Mouse (Mus musculus) retina, postnatal 7 days (tissue): Measurements from ENCODE around the gene Fsd2.

Experiments
- DNase-seq: peaks from one replicate; pipeline ENCODE4 v3.0.0-alpha.2; 2012; ENCODE audit warnings: low read depth, low spot score

Gene Fsd2

DNA sequence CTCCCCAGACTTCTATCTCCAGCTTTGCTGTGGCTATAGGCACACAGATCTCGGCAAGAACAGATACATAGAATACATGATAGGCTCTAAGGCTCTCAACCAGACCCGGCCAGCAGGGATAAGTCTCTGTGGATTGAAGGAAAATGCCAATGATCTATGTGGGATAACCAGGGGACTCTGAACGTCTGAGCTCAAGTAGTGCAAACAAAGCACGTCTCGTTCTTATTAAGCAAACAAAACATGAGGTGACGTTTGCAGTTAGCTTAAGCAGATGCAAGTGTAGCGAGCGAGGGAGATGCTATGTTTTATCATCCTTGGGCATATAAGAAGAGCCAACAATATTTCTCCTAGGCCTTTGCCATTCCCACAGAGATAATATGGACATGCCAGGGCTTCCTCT, 23.8 kb downstream of the Fsd2 start:
- DNase-seq = no peak

DNA sequence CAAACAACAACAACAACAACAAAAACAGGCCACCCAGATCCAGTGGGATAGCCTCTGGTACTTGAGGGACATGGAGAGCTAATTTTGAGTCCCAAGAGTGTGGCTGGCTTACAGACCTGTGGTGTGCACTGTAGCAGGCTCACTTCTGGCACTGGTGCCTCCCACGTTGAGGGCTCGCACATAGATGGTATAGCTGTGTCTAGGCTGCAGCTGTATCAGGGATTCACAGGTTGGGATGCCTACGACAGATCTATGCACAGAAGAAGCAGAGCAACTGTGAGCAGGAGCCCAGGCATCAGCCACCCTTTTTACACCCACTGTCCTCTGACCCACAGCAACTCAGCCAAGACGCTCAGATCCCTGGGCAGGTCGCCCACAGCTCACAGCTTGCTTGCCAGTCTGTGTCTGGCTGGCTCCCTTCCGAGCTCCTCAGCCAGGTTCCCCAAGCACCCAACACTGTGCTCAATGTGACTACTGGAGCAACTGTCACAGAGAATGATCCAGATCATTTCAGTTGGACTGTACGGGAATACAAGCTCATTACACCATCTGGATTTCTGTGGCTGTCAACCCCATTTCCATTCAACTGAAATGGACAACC, 24.7 kb downstream of the Fsd2 start:
- DNase-seq = no peak

DNA sequence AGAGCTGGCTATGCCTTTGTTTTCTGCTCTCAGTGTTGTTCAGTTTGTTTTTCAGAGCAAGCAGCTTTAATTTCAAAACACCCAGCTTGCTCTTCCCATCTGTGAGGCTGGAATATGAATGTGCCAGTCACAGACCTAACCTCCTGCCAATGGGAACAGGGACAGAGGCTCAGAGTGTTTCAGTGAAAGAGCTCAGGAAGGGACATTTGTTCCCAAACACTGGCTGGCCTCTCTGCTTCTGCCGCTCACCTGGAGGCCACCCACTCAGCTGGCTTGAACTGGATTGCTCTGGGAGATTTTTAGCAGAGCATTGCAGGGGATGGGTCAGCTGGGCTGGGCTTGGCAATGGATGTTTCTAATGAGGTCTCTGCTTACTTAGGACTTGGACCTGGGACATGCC, 25.7 kb downstream of the Fsd2 start:
- DNase-seq = no peak

DNA sequence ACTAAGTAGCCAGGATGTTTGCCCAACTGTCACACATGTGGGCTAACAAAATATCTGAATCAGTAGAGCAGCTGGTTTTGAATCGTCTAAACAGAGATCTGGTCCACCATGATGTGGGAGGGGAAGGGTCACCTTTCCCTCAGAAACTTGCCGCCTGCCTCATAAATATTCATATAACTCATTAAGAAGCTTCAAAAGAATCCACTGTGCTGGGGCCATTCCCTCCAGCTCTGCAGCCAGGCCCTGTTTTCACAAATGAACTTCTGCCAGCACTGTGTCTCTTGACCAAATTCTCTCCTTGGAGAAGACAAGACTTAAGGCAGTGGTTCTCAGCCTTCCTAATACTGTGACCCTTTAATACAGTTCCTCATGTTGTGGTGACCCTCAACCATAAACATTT, 27.2 kb downstream of the Fsd2 start:
- DNase-seq = no peak

DNA sequence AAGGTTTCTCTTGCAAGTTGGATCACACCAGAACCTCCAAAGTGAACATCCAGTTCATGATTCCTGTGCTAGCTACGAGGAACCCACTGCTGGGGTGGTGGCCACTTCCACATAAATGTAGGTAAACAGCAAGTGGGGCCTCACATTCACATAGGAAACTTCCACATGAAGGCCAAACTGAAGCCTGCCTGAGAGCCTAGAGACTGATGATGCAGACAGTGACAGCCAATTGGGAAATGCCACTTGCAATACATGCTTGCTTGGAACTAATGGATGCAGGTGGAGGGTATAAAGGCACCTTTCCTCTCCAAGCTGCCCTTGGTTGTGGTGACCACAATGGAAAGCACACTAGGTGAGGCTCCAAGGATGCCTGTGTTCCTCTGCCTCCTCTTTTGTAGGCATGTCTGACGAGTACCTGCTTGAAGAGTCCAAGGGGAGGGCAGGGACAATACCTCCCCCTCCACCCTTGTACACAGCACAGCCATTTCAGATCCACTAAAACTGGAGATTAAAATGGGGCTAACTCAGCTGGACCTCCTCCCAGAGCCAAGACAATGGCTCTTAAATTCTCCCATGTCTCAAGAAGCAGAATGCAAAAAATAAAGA, 28.6 kb downstream of the Fsd2 start:
- DNase-seq = no peak

DNA sequence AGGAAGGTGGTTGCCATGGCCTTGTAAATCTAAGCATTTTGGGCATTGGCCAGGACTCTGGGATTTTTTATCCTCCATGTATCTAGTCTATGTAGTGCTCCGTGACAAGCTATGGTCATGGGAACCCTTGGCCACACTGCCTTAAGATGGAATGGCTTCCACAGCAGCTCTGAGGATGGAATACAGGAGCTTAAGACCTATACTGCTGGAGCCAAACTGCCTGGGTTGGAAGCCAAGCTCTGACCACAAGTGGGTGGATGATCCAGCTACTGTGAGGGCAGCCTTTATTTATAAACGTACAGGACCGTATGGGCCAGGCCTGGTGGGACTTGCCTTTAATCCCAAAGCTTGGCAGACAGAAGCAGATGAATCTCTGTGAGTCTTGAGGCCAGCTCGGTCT, 30.3 kb downstream of the Fsd2 start:
- no peak for DNase-seq

DNA sequence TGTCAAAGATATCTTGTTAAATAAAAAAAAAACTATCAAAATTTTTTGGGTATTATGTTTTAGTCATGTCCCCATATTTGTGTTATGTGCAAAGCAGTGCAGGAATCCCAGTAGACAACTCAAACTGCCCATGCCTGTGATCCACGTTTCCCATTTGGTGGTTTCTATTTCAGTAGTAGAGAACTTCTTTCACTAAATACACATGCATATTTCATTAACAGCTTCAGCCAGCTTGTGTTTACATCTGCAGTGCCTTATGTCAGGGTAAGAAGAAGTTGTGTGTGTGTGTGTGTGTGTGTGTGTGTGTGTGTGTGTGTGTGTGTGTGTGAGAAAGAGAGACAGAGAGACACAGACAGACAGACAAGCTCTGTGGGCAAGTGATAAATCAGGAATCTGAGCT, 35.3 kb downstream of the Fsd2 start:
- DNase-seq = no peak

DNA sequence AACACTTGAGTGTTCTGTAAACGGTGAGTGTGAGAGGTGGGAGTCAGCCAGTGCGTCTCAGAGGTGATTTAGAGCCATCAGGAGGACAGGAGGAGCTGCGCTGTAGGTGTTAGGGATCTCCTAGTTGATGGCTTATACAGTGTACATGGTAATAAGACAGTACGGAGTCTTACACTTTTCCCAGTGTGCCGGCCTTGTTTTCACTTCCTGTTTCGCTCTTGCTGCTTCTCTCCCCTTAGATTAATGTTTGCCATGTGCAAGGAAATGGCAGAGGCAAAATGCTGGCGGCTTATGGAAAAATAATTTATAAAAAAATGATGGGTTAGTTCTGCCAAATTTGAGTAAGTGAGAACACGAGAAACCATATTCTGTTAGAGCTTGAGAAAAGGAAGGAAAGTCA, 37.8 kb downstream of the Fsd2 start:
- DNase-seq = no peak

DNA sequence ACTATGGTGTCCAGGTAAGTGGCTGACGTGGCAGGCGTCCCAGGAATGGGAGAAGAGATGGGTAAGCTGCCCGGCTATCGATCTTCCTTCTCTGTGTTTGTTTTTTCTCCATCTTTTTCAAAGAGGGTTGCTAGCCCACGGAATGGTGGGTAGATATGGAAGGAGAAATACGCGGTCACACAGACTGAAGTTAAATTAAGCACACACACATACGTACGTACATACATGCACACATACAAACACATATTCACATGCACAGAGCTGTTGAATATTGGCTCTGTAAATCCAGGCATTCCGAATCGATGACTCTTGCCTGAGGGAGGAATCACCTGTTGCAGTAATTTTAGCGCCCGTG, 43.1 kb downstream of the Fsd2 start:
- no peak for DNase-seq

DNA sequence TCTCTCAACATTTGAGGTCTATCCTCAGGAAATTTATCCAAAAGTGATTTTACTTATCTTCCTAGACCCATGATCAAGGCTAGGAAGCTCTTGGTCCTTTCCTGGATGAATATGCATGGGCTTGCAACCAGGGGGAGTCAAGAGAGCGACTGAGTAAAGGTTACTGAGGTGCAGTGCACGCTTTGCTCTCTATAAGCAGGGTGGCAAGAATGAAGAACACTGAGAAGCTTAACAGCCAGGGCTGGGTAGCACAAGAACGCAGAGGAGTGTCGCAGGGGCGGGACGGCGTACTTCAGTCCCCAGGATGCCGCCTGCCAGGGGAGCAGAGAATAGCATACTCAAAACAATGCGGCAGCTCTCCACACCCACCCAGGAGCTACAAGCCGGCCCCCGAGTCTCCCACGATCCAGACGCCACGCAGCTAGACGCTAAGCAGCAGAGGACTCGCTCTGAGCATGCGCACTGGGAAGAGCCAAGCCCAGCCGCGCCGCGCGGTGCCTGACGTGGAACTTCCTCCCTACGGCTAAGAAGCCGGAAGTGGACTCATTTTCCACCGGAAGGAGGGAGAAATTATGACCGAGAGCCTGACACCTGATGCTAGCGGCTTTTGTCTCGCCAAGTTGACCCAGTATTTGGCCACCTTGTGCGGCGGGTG, 43.6 kb downstream of the Fsd2 start:
- peak; percentile 93 for DNase-seq

DNA sequence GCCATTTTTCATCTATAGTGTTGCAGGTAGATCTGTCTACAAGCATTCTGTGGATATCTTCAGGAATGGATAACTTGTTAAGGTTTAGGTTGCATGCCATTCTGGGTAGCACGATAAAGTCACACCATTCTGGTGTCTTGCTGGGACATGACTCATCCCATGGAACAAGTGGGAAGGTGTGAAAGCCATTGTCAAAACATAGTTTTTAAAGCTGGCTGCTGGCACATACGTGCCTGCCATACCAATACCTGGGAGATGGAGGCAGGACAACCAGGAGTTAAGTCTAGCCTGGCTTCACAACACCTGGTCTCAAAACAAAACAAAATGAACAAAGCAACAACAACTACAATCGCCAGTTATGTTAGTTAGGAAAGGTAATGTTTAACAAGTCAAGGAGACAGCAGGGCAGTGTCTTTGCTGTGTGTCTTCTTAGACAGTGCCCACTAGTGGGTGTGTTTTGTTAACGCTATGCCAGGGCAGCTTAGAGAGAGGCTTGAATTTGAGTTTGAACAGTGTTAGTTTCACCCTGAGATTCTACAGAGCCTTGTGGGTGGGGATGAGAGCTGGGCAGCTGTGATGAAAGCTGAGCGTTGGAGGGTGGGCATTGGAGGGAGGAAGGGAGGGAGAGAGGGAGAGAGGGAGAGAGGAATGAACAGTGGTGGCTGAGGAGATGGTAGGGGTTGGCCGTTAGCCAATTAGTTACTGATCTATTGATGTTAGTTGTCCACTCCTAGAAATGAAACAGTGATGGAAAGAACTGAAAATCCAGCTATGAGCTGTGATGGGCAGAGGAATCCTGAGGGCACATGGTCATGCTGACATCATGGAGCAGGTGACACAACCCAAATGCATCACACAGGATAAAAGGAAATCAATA, 50.4 kb downstream of the Fsd2 start:
- no peak for DNase-seq

DNA sequence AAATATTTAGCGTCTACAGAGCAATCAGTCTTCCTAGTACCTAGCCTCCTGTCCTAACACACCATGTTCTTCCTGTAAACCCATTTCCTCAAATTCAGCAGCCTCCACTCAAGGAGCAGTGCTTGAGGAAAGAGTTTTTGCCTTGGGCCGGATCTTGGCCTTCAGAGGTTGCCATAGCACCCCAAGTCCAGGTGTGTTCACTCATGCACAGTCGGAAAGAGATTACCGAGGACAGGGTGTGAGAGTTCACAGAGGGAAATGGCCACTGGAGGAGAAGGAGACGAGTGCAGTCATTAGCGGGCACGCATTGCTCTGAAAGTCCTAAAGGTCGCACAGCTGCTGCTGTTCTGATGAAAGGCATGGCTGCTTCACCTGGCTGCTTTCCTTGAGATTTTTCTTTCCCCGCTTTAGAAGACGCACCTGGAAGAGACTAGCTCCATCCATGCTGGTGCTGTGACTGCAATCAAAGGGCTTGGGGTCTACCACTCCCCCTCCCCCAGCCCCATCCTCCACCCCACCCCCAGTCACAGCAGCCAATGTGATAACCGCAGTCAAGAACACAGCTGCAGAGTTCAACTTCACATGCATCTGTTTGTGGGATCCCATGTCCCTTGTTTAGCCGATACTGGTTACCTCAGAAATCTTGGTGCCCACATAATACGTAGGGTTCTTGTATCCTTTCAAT, 51.7 kb downstream of the Fsd2 start:
- no peak for DNase-seq

DNA sequence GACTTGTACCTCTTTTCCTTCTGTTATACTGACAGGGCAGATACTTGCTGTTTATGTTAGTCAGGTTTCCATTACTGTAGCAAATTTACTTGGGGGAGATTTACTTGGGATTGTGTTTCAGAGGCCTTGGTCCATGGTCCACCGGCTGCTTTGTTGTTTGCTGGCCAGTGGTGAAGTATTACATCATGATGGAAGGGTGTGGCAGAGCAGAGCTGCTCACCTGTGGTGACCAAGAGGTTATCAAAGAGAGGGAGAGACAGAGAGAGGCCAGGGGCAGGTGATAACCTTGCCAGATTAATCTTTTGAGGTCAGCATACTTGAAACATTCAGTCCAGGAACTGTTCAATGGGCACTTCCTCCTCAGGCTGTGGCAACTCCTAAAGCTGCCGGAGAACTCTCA, 65.7 kb downstream of the Fsd2 start:
- no peak for DNase-seq

DNA sequence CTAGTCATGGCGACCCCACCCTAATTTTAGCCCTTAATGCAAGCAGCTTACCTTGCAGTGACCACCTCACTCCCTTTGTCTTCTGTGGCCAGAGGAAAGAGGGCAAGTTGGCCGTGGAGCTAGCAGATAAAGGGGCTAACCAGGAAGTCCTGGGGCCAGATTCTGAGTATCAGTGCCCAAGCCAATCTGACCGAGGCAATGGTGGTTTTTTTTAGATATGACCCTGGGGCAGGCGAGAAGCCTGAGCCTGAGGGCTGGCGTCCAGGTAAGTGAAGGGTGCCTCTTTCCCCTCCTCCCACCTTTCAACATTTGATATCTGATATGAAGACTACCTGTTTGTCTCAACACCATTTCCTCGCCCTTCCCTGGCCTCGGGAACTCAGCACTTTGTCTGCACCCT, 68.6 kb downstream of the Fsd2 start, which contains the start of gene BC048679:
TSS of gene BC048679 (minus strand) at position 101 of the 400 bp plus-strand sequence.
- DNase-seq = no peak

DNA sequence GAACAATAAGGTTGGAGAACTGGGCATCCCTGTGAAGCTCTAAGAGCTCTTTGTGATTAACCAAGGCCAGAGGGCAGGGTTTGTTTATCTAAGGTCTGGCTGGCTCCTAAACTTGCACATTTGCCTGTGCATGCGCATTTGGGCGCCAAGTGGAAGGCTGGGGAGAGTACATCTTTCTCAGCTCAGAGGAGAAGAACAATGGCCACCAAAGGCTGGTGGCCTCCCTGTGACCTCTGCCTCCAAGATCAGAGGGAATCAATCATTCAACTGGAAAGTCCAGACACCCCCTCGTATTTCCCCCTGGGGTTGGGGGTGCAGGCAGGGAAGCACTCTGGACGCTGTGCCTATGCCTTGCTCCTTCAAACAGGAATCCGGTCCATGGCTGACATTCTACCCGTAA, 69.6 kb downstream of the Fsd2 start:
- no peak for DNase-seq

DNA sequence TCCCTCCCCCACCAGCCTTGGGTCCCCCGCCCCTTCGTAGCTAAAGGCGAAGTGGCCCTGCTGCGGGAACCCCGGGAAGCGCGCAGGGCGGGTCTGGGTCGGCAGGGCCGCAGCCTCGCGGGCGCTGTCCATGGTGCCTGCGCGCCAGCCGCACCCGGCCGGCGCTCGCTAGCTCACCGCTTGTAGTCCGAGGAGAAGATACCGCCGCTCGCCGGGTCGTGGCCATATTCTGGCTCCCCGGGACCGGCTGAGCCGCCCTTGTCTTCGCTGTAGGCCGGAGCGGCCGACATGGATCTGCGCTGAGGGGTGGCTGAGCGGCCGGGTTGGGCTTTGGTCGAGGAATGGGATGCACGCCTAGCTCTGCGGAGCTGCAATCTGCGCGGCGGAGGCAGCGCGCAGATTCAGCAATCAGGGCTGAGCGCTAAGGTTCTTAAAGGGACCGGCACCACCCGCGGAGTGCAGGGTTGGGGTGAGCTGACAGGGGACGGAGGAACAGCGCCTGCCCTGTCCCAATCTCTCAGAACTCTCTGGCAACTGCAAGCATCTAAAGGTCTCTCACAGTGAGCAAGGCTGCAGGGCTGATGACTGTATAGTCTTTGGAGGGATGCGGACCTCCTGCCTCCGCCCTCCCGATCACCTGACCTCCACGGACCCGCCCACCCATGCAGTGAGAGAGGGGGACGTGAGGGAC, 73.3 kb downstream of the Fsd2 start, which contains the start of gene Ap3b2:
TSS of gene Ap3b2 (minus strand) at position 595 of the 691 bp plus-strand sequence.
- DNase-seq = peak; percentile 54

DNA sequence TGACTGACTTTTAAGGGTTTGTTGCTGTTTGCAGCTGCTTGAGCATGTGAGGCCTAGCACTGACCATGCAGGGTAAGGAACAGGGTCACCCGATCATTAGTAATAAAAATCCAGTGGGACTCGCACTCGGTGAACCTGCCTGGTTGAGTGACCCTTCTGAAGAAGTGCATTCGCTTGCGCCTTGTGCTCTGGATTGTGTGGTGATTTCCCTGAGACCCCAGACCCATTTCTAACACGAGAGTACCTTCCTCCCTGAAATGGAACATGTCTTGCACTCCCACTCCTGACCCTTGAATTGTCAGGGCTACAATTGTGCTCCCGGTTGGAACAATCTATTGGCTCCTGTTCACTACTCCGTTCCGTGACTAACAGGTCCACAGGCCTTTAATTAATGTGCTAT, 74.1 kb downstream of the Fsd2 start:
- DNase-seq = no peak

DNA sequence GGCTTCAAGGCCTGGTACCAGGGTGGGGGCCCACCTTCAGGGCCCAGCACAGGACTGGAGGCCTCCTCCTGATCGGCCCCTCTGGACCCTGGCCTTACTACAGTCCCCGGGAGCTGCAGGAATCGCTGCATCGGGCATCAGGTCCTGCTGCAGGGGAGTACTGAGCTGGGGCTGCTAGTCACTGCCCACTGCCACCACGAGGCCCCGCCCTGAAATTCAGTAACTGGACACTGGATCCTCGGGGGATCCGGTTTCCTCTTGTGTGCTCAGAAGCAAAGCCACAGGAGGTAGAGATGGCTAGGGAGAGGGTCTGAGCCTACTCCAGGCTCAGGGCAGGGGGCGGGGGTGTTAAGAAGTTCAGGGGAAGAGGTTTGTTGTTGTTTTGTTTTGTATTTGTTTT, 77.1 kb downstream of the Fsd2 start:
- DNase-seq = no peak
